Comparison of ENCODE assay signal across 8 mouse cellular contexts in the genomic region with DNA sequence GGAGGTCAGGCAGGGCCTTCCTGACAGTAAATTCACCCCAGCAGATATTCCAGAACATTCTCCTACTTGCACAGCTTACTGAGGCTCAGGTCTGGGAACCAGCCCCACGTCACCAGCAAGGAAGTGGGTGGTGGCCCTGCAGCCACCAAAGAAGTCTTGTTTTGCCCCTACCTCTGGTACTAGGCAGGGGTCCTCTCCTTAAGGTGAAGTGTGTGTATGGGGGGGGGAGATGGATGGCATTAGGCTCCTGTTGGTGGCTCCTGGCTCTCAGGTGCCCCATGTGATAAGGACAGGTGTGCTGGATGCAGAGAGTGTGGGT. TPM values are rescaled to one million over a fixed set of nuclear protein-coding genes. Genes with fewer than 3 reads are reported as not detected.
DNase-seq lines count a peak whose midpoint lies in the region; ATAC-seq lines count a peak whose summit lies in the region.

No protein-coding gene starts in this region.

- no peaks in the 10 kb centered on the region for H3K36me3 ChIP-seq in limb, embryonic 11.5 days (ENCODE audit: control insufficient read depth, insufficient read depth, low read length)
- H3K36me3 ChIP-seq in limb, embryonic 10.5 days: no peaks in the 10 kb centered on the region
- H3K36me3 ChIP-seq in forebrain, embryonic 13.5 days (ENCODE audit: poor library complexity, severe bottlenecking): no peaks in the 10 kb centered on the region

- no peak overlapping the region for H3K9ac ChIP-seq in limb, embryonic 11.5 days (ENCODE audit: low read length)
- H3K9ac ChIP-seq in forebrain, embryonic 13.5 days: no peak overlapping the region

- H3K27ac ChIP-seq in limb, embryonic 11.5 days (replicated peaks; ENCODE audit: low read depth, low read length): no peak overlapping the region
- H3K27ac ChIP-seq in limb, embryonic 10.5 days: no peak overlapping the region
- no peak overlapping the region for H3K27ac ChIP-seq in forebrain, embryonic 13.5 days

- DNase-seq in frontal cortex, postnatal 14 days (ENCODE audit: low spot score in 2 of 2): no peak
- DNase-seq in limb, embryonic 11.5 days (ENCODE audit: low spot score): no peak
- no peak for DNase-seq in limb, embryonic 10.5 days (ENCODE audit: low spot score)
- DNase-seq in layer of hippocampus, adult 8-10 months (ENCODE audit: low spot score in 2 of 2): no peak
- no peak for DNase-seq in cerebellum, postnatal 10 days

- H3K9me3 ChIP-seq in limb, embryonic 11.5 days (ENCODE audit: control insufficient read depth, low read length): no peaks in the 10 kb centered on the region
- H3K9me3 ChIP-seq in limb, embryonic 10.5 days (replicated peaks): no peaks in the 10 kb centered on the region
- no peaks in the 10 kb centered on the region for H3K9me3 ChIP-seq in forebrain, embryonic 13.5 days (replicated peaks)

- H3K27me3 ChIP-seq in limb, embryonic 11.5 days (ENCODE audit: control insufficient read depth, insufficient read depth, low read length): no peaks in the 10 kb centered on the region
- peaks cover 41% of the 10 kb centered on the region for H3K27me3 ChIP-seq in limb, embryonic 10.5 days (ENCODE audit: low read depth, poor library complexity, severe bottlenecking)
- H3K27me3 ChIP-seq in forebrain, embryonic 13.5 days: 0 out of 2 replicates have a peak, but pooled peaks cover 7% of the 10 kb centered on the region

- H3K4me1 ChIP-seq in limb, embryonic 11.5 days (ENCODE audit: control insufficient read depth, insufficient read depth, low read length): peaks cover 13% of the 10 kb centered on the region; the same call in 1 of the 2 replicates
- peaks cover 39% of the 10 kb centered on the region for H3K4me1 ChIP-seq in limb, embryonic 10.5 days
- peaks cover 12% of the 10 kb centered on the region; the same call in 1 of the 2 replicates for H3K4me1 ChIP-seq in forebrain, embryonic 13.5 days

- H3K4me2 ChIP-seq in limb, embryonic 11.5 days (ENCODE audit: low read depth, severe bottlenecking): 0 out of 2 replicates have a peak overlapping the region, but pooled peaks have one; percentile 31
- H3K4me2 ChIP-seq in forebrain, embryonic 13.5 days: no peak overlapping the region

- 59% methylated on average over 1 of the region's 1 CpGs for WGBS in limb, embryonic 11.5 days
- 71% methylated on average over 1 of the region's 1 CpGs for WGBS in limb, embryonic 10.5 days
- 60% methylated on average over 1 of the region's 1 CpGs for WGBS in forebrain, embryonic 13.5 days

- H3K4me3 ChIP-seq in limb, embryonic 11.5 days (ENCODE audit: low read depth, low read length): no peak overlapping the region
- H3K4me3 ChIP-seq in limb, embryonic 10.5 days: no peak overlapping the region
- H3K4me3 ChIP-seq in forebrain, embryonic 13.5 days: no peak overlapping the region

- 0 out of 2 replicates have a peak, but pooled peaks have one; percentile 8 for ATAC-seq in frontal cortex, adult (ENCODE audit: low TSS enrichment)
- peak; percentile 32; the same call in 1 of the 2 replicates for ATAC-seq in limb, embryonic 11.5 days (ENCODE audit: insufficient number of reproducible peaks, low FRiP score, low TSS enrichment, low read depth)
- peak; percentile 31; the same call in 1 of the 2 replicates for ATAC-seq in forebrain, embryonic 13.5 days
- ATAC-seq in megakaryocyte progenitor cell, adult 5-6 weeks (replicated peaks; ENCODE audit: poor library complexity): peak; percentile 0; the same call in 1 of the 2 replicates

RNA-seq across cellular contexts. Expression of a gene that starts 5.6 kb away (rescaled TPM):
- 2.8 and 3.2 TPM in 2 replicates for polyA plus RNA-seq in limb, embryonic 11.5 days (2014; fragmentation: Nextera tagmentation; extraction: Ambion mirVana)
- 4.2 and 5.6 TPM in 2 replicates for polyA plus RNA-seq in limb, embryonic 10.5 days (2016; fragmentation: Nextera tagmentation; extraction: Ambion mirVana)
- polyA plus RNA-seq in forebrain, embryonic 13.5 days (2015; fragmentation: Nextera tagmentation; extraction: Ambion mirVana): 13.3 and 15.3 TPM in 2 replicates
- not detected in 2 replicates for total RNA-seq in megakaryocyte progenitor cell, adult 5-6 weeks (2015)
- not detected in 2 replicates for total RNA-seq in megakaryocyte progenitor cell, adult 5-6 weeks (2017)
- 100 to 1,000 TPM; 104 to 119 (median 115) TPM for total RNA-seq in layer of hippocampus, adult 8-10 months (2022)

RNA-seq across cellular contexts. Expression of a gene that starts 7.0 kb away (rescaled TPM):
- polyA plus RNA-seq in limb, embryonic 11.5 days (2014; fragmentation: Nextera tagmentation; extraction: Ambion mirVana): 0.20 and 0.37 TPM in 2 replicates
- polyA plus RNA-seq in limb, embryonic 10.5 days (2016; fragmentation: Nextera tagmentation; extraction: Ambion mirVana): 0.26 and 0.34 TPM in 2 replicates
- 0.14 and 0.37 TPM in 2 replicates for polyA plus RNA-seq in forebrain, embryonic 13.5 days (2015; fragmentation: Nextera tagmentation; extraction: Ambion mirVana)
- total RNA-seq in megakaryocyte progenitor cell, adult 5-6 weeks (2015): 0.25 and 1.6 TPM in 2 replicates
- 0.95 and 4.1 TPM in 2 replicates for total RNA-seq in megakaryocyte progenitor cell, adult 5-6 weeks (2017)
- total RNA-seq in layer of hippocampus, adult 8-10 months (2022): 1 to 10 TPM in 2 of 4 experiments, under 1 TPM in 2; 0.22 to 1.2 (median 0.91) TPM

RNA-seq across cellular contexts. Expression of a gene that starts 46.2 kb away (rescaled TPM):
- polyA plus RNA-seq in limb, embryonic 11.5 days (2014; fragmentation: Nextera tagmentation; extraction: Ambion mirVana): 6.9 and 8.3 TPM in 2 replicates
- polyA plus RNA-seq in limb, embryonic 10.5 days (2016; fragmentation: Nextera tagmentation; extraction: Ambion mirVana): 6.3 and 6.7 TPM in 2 replicates
- 11.0 and 11.1 TPM in 2 replicates for polyA plus RNA-seq in forebrain, embryonic 13.5 days (2015; fragmentation: Nextera tagmentation; extraction: Ambion mirVana)
- total RNA-seq in megakaryocyte progenitor cell, adult 5-6 weeks (2015): 6.4 and 7.7 TPM in 2 replicates
- 6.5 and 7.8 TPM in 2 replicates for total RNA-seq in megakaryocyte progenitor cell, adult 5-6 weeks (2017)
- total RNA-seq in layer of hippocampus, adult 8-10 months (2022): 10 to 100 TPM; 26.3 to 28.5 (median 27.2) TPM
